Mouse (Mus musculus): Measurements from ENCODE around the gene Spesp1.
A peak's percentile ranks its signal among the peaks of the same experiment; 100 is the strongest.

Spesp1 gene

DNA sequence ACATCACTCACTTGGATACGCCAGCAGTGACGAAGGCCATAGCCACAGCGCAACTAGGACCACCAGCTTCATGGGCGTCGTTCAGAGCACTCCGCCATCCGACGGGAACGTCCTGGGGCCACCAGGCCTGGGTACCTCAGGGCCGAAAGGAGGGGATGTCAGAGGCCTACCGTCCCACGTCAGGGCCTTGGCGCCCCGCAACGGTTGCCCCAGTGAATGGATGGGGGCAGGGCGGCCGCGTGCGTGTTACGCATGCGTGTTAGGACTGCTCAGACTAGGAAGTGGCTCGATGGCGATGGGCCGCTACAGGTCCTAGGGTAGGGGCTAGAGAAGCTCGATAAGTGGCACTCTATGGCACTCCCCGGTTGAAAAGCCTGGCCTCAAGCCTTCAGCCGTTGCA is at the start of gene Spesp1:
TSS of gene Spesp1 (minus strand) at position 218 of the 400 bp plus-strand sequence.
- DNase-seq = no peak

DNA sequence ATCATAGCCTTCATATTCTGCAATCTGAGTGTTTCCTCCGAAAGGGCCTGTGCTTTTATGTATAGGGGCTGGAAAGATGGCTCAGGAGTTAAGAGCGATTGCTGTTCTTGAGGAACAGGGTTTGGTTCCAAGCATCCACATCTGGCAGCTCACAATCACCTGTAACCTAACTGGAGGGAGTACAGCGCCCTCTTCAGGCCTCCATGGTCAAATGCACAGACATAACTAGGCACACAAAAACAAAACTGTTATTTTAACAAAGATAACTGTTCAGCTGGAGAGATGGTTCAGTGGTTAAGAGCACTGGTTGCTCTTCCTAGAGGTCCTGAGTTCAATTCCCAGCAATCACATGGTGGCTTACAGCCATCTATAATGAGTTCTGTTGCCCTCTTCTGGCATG is 44.0 kb upstream of the Spesp1 start:
- DNase-seq = no peak

GRCm38 (mm10) chr9:62323816-62324215 is 41.8 kb upstream of the Spesp1 start:
- no peak for DNase-seq

DNA sequence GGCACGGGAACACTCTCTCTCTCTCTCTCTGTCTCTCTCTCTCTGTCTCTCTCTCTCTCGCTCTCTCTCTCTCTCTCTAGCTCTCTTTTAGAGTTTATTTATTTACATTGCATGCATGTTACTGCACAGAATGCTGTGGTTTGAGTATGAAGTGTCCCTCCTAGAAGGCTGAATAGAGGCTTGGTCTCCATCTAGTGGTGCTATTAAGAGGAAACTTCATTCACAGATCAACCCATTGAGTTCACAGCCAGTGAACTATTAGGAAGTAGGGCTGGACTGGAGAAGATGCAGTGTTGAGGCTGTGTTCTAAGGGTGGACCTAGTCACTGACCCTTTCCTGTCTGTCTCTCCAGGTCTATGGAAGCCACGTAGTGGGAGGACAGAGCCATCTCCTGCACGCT is 36.7 kb upstream of the Spesp1 start:
- no peak for DNase-seq

- DNase-seq = no peak
Observed at GRCm38 (mm10) chr9:62315556-62315955, 33.5 kb upstream of the Spesp1 start.

DNA sequence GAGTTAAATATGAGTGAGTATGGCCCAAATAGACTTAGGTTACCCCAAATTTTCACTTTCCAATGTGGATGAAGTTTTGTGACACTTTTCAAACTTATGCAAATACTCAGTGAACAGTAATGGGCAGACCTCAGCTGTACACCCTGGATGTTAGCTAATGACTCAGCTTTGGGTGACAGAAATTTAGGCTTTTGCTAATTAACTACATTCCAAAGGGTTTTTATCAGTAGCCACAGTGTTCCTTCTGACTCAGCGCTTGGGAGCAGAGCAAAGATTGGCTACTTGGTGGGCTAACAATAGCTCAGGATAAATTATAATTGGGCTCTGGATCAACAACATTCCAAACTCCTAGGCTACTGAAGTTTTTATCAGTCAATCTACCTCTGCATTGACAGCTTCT is 14.9 kb upstream of the Spesp1 start:
- DNase-seq = no peak

GRCm38 (mm10) chr9:62295006-62295698 is 13.1 kb upstream of the Spesp1 start:
- peak; percentile 85 to 88 for DNase-seq

DNA sequence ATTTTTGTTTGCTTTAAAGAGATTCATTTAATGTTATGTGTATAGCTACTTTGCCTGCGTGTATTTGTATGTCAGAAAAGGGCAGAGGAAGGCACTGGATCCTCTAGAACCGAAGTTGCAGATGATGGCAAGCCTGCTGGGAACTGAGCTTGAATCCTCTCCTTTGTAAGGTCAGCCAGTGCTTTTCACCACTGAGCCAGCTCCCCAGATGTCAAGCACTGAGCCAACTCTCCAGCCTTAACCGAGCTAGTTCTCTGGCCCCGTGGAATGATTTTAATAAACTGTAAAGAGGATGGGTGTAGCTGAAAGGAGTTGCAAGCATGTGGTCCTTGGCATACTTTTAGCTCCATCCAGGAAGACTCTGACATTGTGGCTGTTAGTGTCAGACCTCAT is 5.6 kb upstream of the Spesp1 start:
- DNase-seq = no peak

- DNase-seq = peak; percentile 82 to 84
Observed at GRCm38 (mm10) chr9:62286967-62287632, 5.1 kb upstream of the Spesp1 start.

DNA sequence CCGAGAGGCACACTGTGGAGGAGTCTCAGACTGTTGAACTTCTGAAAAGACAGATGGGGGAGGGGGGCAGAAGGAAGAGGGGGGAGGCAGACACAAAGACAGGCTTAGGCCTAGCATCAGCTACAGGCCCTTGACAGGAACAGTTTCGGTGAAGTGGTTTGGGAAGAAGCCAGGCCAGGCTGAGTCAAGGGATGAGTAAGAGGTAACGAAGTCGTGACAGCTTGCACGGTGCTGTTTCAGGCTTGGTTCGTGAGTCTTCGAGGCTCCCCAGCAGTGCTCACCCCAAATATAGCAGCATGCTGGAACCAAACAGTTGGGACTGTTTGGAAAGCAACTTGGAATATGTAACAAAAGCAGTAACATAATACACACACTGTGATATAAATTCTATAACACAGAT is 2.3 kb upstream of the Spesp1 start:
- DNase-seq = no peak

- no peak for DNase-seq
Observed at GRCm38 (mm10) chr9:62276899-62277298, 5.1 kb downstream of the Spesp1 start.

DNA sequence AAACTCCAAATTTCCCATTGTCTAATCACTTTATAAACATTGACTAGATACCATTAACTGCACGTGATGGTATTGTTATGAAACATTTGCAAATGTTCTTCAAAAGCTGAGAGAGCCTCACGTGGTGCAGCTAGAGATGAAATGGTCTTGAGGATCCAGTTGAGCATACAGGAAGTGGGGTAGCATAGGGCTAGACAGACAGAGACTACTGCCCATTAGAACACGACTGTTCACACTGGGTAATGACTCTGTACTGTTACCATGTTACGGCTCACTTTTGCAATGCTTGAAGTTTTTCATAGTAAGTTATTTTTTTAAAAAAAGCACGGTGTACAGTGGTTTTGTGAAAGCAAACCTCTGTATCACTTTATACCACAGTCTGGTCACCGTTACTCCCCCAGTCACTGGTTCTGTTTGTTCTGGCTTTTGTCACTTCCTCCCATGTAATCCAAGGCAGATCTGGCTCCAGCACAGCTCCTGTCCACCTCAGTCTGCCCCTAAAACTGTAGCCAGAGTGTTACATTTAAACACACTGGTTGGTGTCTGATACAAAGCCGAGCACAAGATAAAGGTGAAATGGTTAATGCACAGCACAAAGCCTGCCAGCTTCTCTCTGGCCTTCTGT is 11.1 kb downstream of the Spesp1 start:
- no peak for DNase-seq

DNA sequence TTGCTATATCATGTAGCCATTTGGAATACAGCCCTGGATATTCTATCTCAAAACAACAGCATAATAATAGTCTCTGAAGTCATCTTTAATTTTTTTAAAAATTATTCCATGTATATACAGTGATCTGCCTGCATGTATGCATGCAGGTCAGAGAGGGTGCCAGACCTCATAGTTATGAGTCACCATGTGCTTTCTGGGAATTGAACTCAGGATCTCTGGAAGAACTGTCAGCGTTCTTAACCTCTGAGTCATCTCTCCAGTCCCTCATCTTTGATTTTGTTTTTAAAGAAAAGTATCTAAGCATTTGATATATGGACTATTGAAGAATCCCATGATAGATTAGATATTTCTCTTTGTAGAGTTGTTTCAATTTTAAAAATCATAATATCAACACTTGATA is 12.8 kb downstream of the Spesp1 start:
- no peak for DNase-seq

GRCm38 (mm10) chr9:62265278-62265677 is 16.7 kb downstream of the Spesp1 start:
- DNase-seq = no peak

DNA sequence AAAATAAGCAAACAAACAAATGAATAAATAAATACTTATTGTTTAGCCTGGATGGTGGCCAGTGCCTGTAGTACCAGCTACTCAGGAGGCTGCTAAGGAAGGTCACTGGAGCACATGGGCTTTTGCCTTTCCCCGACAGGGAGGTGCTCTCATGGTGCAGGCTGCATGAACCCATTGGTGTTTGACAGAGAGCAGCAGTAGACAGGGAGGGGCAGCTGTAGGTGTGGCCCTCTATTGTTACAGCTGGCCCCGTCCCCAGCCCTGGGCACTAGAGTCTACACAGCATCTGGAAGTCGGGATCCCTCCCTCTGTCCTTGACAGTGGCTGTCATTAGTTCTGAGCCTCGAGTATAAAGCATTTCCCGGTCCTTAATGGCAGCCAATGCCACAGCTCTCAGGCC is 18.4 kb downstream of the Spesp1 start:
- no peak for DNase-seq

- DNase-seq = no peak
Observed at GRCm38 (mm10) chr9:62261406-62261805, 20.6 kb downstream of the Spesp1 start.

DNA sequence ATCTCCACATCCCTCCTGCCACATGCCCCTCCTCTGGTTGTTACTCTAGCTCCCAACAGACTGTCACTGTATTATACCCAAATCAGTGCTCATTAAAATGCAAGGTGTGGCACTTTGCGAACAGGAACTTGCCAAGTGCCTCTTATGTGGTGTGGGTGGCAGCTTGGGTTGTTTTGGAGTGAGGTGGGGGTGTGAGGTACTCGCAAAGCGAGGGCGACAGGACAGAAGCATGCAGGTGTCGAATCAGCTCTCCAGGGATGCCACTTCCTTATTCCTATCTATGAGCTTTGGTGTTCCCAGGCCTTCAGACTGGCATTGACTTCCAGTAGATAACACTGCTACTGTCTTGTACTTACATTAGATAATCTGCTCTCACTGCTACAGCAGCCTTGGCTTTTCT is 21.0 kb downstream of the Spesp1 start:
- no peak for DNase-seq

- no peak for DNase-seq
Observed at GRCm38 (mm10) chr9:62258005-62258404, 24.0 kb downstream of the Spesp1 start.

- peak in 1 of 2 experiments; percentile 21 for DNase-seq
Observed at GRCm38 (mm10) chr9:62255896-62256576, 26.0 kb downstream of the Spesp1 start.

DNA sequence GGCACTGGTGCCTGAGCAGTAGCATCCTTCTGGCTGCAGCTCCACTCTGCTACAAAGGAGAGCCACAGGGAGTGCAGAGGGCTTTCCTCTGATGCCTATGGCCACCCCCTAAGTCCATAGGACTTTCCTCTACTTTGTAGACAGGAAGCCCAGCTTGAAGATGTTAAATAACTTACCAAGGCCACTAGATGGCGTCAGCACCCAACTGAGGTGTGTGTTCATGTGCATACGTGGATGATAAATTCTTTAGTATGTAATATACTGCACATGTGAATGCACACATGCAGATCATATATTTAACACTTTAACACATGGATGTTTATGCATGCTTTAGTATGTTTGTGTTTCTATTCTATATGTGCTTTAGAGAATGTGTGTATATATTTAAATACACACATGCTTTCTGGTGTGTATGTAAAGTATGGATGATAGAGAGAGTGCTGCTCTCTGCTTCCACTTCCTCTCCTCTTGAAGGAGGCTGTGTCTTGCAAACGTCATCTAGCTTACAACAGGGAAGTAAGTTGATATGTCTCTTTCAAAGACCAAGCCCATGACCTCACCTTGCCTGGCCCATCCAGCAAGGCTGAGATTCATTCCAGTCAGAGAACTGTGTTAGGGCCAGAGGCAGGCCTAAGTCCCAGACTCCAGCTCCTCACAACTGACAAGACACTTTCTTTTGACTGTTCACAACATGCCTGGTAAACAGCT is 28.1 kb downstream of the Spesp1 start:
- peak in 1 of 2 experiments; percentile 31 for DNase-seq

DNA sequence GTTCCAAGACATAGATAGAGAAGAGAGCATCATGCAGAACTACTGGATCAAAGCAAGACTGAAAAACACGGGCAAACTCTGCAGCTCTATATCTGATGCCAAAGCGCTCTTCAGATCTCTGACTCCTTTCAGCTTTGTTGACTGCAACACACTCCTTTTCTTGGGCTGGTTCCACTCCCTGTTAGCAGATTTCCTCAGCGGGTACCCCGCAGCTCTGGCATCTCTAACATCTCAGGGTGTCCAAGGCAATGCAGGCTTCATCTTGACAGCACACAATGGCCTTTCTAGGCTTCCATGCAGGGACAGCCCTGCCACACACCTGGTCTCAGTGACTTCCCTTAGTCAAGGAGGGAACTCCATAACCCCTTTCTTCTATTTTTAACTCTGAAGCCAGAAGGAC is 31.7 kb downstream of the Spesp1 start:
- no peak for DNase-seq

DNA sequence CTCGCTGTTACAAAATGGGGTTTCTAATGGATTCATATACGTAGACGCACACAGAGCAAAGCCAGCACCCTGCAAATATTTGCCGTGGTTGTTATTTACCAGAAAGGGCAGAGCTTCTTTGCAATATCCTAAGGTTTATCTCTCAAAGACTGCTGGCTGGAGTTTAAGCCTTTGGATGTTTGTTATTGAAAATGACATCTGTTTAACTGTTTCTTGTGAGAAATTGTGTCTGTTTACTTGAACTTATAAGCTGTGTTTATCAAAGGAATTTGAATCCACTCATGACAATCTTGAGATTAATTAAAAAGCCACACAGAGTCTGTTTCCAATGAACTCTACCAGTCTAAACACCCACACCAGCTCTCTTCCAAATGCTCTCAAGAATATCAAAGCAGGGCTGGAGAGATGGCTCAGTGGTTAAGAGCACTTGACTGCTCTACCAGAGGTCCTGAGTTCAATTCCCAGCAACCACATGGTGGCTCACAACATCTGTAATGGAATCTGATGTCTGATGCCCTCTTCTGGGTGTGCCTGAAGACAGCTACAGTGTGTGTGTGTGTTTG is 35.5 kb downstream of the Spesp1 start:
- DNase-seq = no peak
